Mouse (Mus musculus): ENCODE measurements at regions not wholly inside any gene's neighbourhood (a gene's known extent, or its start where the extent isn't known, plus 50 kb on each side); places are given as distances from the start of the nearest gene placed in this dataset.

GRCm38 (mm10) chr9:52849931-52850330 is 170.4 kb upstream of the AI593442 start:
- DNase-seq (ENCODE audit: low spot score in 2 of 2), result no peak

- no peak for DNase-seq (ENCODE audit: low spot score in 2 of 2)
These were observed 161.5 kb upstream of the AI593442 start for GRCm38 (mm10) chr9:52841105-52841504.

- no peak for DNase-seq (ENCODE audit: low spot score in 2 of 2)
These were observed 160.4 kb upstream of the AI593442 start for GRCm38 (mm10) chr9:52839996-52840395.

DNA sequence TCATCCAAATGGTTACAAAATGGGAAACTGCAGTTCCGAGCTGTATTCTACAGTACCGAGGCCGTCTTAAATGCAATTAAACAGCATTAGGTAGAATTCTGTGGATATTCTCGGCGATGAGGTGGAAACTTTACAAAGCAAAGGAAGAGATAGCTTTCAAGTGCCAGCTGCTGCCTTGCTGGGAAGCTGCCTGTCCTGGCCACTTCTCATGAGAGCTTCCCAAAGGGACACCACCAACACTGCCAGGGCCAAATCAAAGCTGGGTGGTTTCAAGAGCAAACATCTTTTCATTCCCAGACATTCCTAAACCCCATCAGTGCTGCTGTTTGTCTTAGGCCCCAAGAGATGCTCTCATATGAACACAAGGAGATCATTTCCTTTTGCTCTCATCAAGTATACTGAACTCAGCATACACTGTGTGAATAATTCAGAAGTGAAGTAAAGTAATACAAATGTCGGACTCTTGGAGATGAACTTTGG is 156.6 kb upstream of the AI593442 start:
- no peak for DNase-seq (ENCODE audit: low spot score in 2 of 2)

DNA sequence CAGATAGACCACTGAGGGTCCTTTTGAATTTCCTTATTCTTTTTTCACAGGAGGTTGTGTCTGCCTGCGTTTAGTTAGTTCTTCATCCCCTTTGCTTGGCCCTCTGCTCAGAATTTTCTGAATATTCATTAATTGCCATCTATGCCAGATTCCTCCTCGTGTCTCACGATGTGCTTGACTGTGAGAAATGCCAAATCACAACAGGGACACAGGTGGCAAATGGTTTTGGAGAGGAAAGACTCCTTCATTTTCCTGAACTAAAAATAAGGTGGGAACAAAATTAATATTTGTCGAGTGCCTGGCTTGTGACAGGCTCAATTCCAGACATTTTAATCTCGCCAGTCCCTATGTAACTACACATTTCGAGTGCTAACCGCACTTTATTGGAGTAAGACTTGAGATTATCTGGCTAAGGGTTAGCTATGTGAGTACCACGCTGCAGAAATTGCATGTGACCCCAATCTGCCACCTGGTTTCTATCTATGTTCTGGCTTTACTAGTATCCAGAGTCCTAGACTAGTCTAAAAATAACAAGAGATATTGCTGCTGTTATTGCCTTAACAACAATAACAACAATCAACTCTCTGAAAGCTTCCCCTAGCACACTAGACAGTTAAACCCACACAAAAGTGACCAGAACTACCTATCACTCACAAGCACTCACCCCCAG is 156.0 kb upstream of the AI593442 start:
- DNase-seq (ENCODE audit: low spot score in 2 of 2), result no peak

DNA sequence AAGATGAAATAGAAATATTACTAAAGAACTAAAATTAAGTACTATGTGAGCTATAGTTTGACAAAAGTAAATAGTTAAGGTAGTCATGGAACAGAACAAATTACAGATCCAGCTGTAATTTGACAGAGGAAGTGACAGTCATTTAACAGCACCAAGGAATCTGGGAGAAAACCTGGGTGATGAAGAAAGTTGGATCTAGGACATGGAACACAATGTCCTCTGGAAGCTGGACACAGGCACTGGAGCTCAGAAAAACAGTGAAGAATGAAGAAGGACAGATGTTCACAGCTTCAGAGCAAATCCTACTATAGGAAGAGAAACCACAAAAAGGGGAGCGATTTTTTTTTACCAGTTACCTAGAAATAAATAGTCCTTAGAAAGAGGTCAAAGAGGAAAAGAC is 147.2 kb upstream of the AI593442 start:
- no peak for DNase-seq (ENCODE audit: low spot score in 2 of 2)

DNA sequence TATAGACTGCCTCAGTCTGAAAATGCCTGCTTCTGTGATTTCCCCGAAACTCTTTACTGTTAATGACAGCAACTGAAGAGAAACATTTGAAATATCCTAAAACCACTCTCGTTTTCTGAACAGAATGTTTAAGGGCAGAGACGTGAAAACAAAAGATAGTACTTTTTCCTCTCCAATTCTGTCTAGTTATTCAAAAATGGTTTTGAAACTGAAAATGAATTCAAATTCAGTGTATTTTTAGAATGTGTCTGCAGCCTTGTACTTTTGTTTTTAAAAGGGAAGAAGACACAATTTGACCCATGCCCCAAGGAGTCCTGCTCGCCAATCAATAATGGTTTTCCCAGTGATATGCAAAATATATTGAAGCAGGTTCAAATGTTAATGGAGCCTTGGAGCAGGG is 136.7 kb upstream of the AI593442 start:
- DNase-seq (ENCODE audit: low spot score in 2 of 2), result no peak

DNA sequence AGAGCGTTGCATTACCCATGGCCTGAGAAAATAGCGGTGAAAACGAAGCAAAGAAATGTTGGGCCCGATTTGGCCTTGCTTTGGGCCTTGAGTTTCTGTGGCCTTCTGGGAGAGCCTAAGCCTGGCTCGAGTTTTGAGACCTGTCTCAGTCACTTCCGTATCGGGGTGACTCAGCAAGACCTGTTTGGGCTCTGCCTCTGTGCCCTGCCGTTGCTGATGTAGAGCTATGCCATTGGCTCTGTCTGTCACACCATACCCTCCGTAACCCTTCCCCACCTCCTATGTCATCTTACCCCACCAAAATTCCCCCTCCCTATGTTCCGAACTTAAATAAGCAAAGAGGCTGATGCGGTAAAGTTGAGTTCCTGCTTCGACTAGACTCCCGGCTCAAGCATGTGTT is 123.4 kb upstream of the AI593442 start:
- no peak for DNase-seq (ENCODE audit: low spot score in 2 of 2)

DNA sequence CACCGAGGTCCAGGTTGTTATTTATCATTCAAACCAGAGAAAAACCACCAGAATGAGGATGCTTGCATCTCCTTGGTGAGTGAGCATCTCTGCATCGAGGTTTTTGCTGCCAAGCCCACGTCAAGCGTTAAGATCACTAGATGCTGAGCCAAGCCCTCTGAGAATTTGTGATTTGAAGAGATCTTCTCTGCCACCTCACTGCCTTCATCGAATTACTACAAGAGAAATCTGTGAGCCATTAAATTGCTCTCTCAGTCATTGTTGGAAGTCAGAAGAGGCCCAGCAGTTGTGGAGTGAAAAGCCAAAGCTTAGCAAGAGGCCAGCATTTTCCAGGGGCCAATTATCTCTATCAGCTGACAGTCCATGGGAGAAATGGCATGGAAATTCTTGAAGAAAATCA is 122.2 kb upstream of the AI593442 start:
- no peak for DNase-seq (ENCODE audit: low spot score in 2 of 2)

DNA sequence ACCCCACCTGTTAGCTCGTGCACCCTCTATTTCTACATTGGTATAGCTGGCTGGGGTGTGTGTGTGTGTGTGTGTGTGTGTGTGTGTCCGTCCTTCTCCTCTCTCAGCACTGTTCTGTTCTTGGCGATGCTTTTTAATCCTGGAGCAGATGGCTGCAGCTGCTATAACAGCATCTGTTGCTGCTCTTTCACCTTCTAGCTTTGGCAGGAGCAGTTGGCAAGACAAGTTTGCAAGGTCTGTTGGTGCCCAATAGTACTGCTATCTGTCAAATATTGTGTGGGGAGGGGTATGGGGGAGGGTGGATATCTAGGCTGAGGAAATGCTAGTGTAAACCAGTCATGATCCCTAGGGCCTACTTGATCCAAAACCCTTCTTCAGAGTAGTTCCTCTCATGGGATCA is 120.9 kb upstream of the AI593442 start:
- peak in 1 of 2 experiments; percentile 25 for DNase-seq (ENCODE audit: low spot score in 2 of 2)

DNA sequence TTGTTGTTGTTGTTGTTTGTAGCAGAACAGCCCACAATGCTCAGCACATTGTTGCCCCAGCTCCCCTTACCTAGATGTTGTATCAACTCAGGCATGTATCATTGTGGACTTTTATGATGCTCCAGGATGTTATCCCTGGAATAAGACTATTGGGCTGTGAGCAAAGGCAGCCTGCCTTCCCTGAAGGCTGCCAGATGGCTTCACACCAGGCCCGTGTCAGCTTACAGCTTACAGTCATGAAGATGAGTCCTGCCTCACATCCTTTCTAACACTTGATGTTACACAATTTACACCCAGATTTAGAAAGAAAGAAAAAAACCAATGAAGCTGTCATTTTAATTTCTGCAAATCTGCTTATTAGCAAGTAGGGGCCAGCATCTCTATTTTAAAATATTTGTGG is 113.0 kb upstream of the AI593442 start:
- peak in 1 of 2 experiments; percentile 32 for DNase-seq (ENCODE audit: low spot score in 2 of 2)

DNA sequence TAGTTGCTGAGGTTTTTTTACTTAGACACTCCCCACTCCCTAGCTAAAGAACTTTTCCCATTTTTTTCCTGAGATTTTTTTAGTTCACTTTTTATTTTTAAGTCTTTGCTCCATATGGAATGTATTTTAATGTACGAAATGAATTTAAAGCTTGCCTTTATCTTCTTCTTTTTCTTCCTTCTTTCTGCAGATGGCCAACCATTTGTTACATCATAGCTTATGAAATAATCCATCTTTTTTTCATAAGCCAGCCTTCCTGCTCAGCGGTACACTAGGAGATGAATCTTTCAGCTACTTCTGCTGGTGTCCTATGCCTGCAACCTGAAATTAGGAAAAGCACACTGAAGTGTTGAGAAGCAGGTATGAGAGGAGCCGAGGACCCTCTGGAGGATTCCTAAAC is 102.9 kb upstream of the AI593442 start:
- DNase-seq (ENCODE audit: low spot score in 2 of 2), result no peak

DNA sequence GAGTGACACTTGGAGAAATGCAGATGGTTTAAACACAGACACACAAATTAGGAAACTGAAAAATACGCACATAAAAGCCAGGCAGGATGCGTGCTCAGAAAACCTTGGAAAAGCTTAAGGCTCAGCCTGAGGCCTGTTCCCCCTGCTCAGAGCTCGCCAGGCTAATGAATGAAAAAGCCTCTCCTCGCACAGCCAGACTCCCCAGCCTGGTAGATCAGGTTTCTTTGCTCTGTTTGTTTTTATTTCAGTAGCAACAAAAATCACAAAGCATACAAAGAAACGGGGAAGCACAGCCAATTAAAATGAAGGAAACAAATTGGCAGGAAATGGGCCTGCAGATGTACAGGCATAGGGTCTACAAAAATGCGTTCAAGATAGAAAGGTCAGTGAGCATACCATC is 97.0 kb upstream of the AI593442 start:
- no peak for DNase-seq (ENCODE audit: low spot score in 2 of 2)

- DNase-seq (ENCODE audit: low spot score in 2 of 2), result no peak
These were observed 95.7 kb upstream of the AI593442 start for GRCm38 (mm10) chr9:52775232-52775631.

GRCm38 (mm10) chr9:52768056-52768455 is 88.5 kb upstream of the AI593442 start:
- peak in 1 of 2 experiments; percentile 21 for DNase-seq (ENCODE audit: low spot score in 2 of 2)

GRCm38 (mm10) chr9:52765809-52766208 is 86.2 kb upstream of the AI593442 start:
- DNase-seq (ENCODE audit: low spot score in 2 of 2), result no peak

DNA sequence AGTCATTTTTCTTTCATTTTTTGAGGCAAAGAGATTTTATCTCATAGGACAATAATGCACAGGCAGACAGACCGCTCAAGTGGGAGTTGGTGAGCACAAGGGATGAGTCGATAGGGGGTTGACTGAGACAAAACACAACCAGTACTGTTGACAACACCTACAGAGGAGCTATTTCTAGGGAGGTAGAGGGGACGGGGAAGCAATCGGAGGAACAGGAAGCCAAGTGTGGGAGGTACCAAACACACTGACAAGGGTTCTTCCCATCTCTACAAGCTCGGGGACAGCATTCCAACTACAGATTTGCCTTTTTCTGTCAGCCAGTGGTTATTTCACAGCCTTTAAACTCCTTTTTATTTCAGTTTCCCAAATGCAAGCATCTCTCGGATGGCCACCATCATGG is 83.3 kb upstream of the AI593442 start:
- DNase-seq (ENCODE audit: low spot score in 2 of 2), result no peak

GRCm38 (mm10) chr9:52761257-52761656 is 81.7 kb upstream of the AI593442 start:
- DNase-seq (ENCODE audit: low spot score in 2 of 2), result no peak

DNA sequence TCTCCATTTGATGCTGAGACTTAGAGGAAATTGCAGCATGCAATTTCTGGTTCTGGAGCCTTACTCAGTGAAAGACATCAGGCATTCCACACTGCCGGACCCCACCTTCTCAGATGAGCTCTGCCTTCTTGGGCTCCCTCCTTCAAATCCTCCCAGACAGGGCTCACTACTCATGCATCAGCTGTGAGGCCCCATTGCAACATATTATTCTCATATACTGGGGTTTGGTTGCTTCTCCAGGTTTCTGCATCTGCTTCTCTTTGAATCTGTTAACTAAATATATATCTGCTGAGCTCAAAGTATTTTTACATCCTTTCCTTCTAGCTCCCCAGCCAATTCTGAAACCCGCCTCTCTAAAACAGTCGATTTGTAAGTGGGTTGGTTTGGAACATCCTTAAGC is 68.8 kb upstream of the AI593442 start:
- no peak for DNase-seq (ENCODE audit: low spot score in 2 of 2)

GRCm38 (mm10) chr9:52738560-52739100 is 59.0 kb upstream of the AI593442 start:
- DNase-seq (ENCODE audit: low spot score in 2 of 2), result no peak

Data from gastrocnemius, postnatal 4 days (tissue).